Mouse (Mus musculus): ENCODE results near the gene Cand2. TPM values are rescaled to one million over a fixed set of nuclear protein-coding genes. Genes with fewer than 3 reads are reported as not detected.
A peak's percentile ranks its signal among the peaks of the same experiment; 100 is the strongest.

Gene Cand2
- polyA plus RNA-seq, 1 experiment from 2014 or later = 16.7 TPM

DNA sequence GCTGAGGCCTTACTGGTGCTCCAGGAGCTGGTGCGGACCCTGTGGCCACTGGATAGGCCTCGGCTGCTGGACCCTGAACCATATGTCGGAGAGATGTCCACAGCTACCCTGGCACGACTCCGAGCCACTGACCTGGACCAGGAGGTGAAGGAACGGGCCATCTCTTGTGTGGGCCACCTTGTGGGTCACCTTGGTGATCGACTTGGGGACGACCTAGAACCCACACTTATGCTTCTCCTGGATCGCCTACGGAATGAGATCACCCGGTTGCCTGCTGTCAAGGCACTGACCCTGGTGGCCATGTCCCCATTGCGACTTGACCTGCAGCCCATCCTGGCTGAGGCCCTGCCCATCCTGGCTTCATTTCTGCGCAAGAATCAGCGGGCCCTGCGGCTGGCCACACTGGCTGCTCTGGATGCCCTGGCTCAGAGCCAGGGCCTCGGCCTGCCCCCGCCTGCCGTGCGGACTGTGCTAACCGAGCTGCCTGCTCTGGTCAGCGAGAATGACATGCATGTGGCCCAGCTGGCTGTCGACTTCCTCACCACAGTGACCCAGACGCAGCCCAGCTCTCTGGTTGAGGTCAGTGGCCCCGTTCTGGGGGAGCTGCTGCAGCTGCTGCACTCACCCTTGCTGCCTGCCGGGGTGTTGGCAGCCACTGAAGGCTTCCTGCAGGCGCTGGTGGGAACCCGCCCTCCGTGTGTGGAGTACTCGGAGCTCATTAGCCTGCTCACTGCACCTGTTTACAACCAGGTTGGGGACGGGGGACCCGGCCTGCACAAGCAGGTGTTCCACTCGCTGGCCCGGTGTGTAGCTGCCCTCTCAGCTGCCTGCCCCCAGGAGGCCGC lies 17.7 kb downstream of the Cand2 start:
- Histone ChIP-seq H3K9ac (replicated peaks; ENCODE audit: low read depth, low read length) (no peak overlapping the region), H3K27me3 (replicated peaks; ENCODE audit: control insufficient read depth, insufficient read depth, low read length) (no peaks in the 10 kb centered on the region), H3K4me1 (replicated peaks; ENCODE audit: control insufficient read depth, insufficient read depth, low read length) (no peaks in the 10 kb centered on the region), H3K4me2 (ENCODE audit: low read length) (no peak overlapping the region), H3K4me3 (replicated peaks; ENCODE audit: low read length) (no peak overlapping the region), H3K9me3 (ENCODE audit: control insufficient read depth, low read length) (no peaks in the 10 kb centered on the region), H3K36me3 (ENCODE audit: control insufficient read depth, insufficient read depth) (peaks cover 39% of the 10 kb centered on the region), H3K27ac (ENCODE audit: low read length) (no peak overlapping the region)
- 87% methylated on average over 34 of the region's 34 CpGs for WGBS
- no peak for ATAC-seq

DNA sequence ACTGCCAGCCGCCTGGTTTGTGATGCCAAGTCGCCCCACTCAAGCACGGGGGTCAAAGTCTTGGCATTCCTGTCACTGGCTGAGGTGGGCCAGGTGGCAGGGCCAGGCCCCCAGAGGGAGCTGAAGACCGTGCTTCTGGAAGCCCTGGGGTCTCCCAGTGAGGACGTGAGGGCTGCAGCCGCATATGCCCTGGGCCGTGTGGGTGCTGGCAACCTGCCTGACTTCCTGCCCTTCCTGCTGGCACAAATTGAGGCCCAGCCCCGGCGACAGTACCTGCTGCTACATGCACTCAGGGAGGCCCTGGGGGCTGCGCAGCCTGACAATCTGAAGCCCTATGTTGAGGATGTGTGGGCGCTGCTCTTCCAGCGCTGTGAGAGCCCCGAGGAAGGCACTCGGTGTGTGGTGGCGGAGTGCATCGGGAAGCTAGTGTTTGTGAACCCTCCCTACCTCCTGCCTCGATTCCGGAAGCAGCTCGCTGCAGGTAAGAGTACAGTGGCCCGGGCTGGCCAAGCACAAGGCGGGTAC lies 18.4 kb downstream of the Cand2 start:
- Histone ChIP-seq H3K4me3 (replicated peaks; ENCODE audit: low read length) (no peak overlapping the region), H3K4me1 (replicated peaks; ENCODE audit: control insufficient read depth, insufficient read depth, low read length) (no peaks in the 10 kb centered on the region), H3K27ac (ENCODE audit: low read length) (no peak overlapping the region), H3K9me3 (ENCODE audit: control insufficient read depth, low read length) (no peaks in the 10 kb centered on the region), H3K4me2 (ENCODE audit: low read length) (no peak overlapping the region), H3K9ac (replicated peaks; ENCODE audit: low read depth, low read length) (no peak overlapping the region), H3K36me3 (ENCODE audit: control insufficient read depth, insufficient read depth) (peaks cover 41% of the 10 kb centered on the region), H3K27me3 (replicated peaks; ENCODE audit: control insufficient read depth, insufficient read depth, low read length) (no peaks in the 10 kb centered on the region)
- WGBS = 86% methylated on average over 21 of the region's 21 CpGs
- ATAC-seq = no peak

DNA sequence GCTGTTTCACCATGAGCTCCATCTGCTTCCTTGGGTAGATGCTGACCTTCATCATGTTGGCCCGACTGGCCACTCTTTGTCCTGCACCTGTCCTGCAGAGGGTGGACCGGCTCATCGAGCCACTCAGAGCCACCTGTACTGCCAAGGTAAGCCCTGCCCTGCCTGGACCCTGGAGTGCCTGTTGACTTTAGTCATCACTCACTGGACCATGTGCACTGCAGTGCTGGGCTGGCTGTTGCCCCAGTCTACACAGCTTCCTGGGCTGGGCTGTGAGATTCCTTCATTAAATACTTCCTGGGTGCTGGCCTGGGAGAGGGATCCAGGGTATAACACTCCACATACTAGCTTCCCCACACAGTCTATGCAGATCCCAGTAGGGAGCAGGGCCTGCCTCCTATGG lies 27.5 kb downstream of the Cand2 start:
- Histone ChIP-seq H3K27me3 (replicated peaks; ENCODE audit: control insufficient read depth, insufficient read depth, low read length) (no peaks in the 10 kb centered on the region), H3K36me3 (ENCODE audit: control insufficient read depth, insufficient read depth) (peaks cover 55% of the 10 kb centered on the region), H3K9me3 (ENCODE audit: control insufficient read depth, low read length) (no peaks in the 10 kb centered on the region), H3K4me2 (ENCODE audit: low read length) (no peak overlapping the region), H3K27ac (ENCODE audit: low read length) (no peak overlapping the region), H3K4me3 (replicated peaks; ENCODE audit: low read length) (no peak overlapping the region), H3K9ac (replicated peaks; ENCODE audit: low read depth, low read length) (no peak overlapping the region), H3K4me1 (replicated peaks; ENCODE audit: control insufficient read depth, insufficient read depth, low read length) (peaks cover 10% of the 10 kb centered on the region)
- ATAC-seq = no peak
- WGBS = 100% methylated on average over 3 of the region's 3 CpGs

DNA sequence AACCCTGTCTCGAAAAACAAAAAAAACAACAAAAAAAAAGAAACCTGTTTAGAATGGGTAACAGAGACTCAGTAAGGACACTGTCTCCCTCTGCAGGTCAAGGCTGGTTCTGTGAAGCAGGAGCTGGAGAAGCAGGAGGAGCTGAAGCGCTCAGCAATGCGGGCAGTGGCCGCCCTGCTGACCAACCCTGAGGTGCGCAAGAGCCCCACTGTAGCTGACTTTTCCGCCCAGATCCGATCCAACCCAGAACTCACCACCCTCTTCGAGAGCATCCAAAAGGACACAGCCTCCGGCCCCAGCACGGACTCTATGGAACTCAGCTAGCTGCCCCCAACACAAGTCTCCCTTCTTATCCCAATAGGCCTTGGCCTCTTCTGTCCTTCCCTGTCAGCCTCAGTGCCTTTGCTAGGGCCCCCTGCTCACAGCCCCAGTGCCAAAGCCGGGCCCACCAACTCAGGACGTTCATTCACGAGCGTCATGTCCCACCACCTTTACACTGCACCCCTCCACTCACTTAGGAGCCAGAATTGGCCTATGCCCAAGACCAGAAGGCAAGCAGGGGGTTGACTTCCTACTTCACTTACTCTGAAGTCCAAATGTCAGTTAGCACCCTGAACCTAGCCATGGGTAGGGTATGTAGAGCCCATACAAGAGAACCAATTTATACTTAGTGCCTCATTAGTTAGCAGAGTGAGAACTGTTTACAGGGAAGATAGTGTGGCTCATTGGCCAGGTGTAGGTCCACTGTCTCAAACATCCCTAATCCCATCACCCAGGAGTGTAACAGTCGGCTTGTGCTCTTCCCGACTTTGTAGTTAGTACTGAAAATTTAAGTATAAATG lies 29.4 kb downstream of the Cand2 start:
- H3K4me2 ChIP-seq (ENCODE audit: low read length) = no peak overlapping the region
- no peak overlapping the region for H3K4me3 ChIP-seq (replicated peaks; ENCODE audit: low read length)
- peaks cover 38% of the 10 kb centered on the region for H3K36me3 ChIP-seq (ENCODE audit: control insufficient read depth, insufficient read depth)
- peaks cover 20% of the 10 kb centered on the region for H3K4me1 ChIP-seq (replicated peaks; ENCODE audit: control insufficient read depth, insufficient read depth, low read length)
- H3K9me3 ChIP-seq (ENCODE audit: control insufficient read depth, low read length) = no peaks in the 10 kb centered on the region
- no peaks in the 10 kb centered on the region for H3K27me3 ChIP-seq (replicated peaks; ENCODE audit: control insufficient read depth, insufficient read depth, low read length)
- 43% methylated on average over 16 of the region's 16 CpGs for WGBS
- H3K27ac ChIP-seq (ENCODE audit: low read length) = no peak overlapping the region
- ATAC-seq = peak; percentile 19; the same call in 1 of the 2 replicates
- no peak overlapping the region for H3K9ac ChIP-seq (replicated peaks; ENCODE audit: low read depth, low read length)

DNA sequence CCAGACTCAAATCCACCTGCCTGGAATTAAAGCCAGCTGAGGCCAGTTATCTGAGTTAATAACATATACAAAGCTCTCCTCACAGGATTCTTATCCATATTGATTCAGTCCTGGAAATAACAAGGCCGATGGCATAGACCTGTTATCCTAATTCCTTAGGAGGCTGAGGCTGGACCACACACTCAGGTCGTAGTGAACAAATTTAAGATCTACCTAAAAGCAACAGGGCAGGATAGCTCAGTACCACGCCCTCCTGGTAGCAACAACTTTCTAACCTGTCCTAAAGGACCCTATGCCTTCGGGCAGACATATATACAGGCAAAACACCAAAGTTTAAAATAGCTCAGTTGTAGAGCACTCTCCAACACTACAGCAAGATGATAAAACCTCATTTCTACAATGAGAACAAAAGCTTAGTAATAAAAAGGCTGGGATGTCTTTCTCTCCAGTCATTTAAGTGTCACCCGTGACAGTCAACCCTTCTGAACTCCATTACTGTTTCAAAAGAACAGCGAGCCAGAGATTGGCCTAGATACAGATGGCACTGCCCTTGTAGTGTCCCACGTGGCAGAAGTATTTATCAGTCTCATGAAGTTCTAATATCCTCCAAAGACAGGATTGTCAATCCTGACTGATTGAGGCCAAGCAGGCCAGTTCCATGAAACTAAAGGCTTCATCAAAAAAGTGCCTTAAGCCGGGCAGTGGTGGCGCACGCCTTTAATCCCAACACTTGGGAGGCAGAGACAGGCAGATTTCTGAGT lies 30.3 kb downstream of the Cand2 start:
- ATAC-seq = no peak
- Histone ChIP-seq H3K27me3 (replicated peaks; ENCODE audit: control insufficient read depth, insufficient read depth, low read length) (no peaks in the 10 kb centered on the region), H3K4me3 (replicated peaks; ENCODE audit: low read length) (no peak overlapping the region), H3K9ac (replicated peaks; ENCODE audit: low read depth, low read length) (no peak overlapping the region), H3K4me1 (replicated peaks; ENCODE audit: control insufficient read depth, insufficient read depth, low read length) (peaks cover 22% of the 10 kb centered on the region), H3K27ac (ENCODE audit: low read length) (no peak overlapping the region), H3K36me3 (ENCODE audit: control insufficient read depth, insufficient read depth) (peaks cover 32% of the 10 kb centered on the region), H3K4me2 (ENCODE audit: low read length) (no peak overlapping the region), H3K9me3 (ENCODE audit: control insufficient read depth, low read length) (no peaks in the 10 kb centered on the region)
- WGBS = 62% methylated on average over 10 of the region's 10 CpGs

GRCm38 (mm10) chr6:115807464-115808195 lies 33.3 kb downstream of the Cand2 start:
- peaks cover 22% of the 10 kb centered on the region for H3K4me1 ChIP-seq (replicated peaks; ENCODE audit: control insufficient read depth, insufficient read depth, low read length)
- H3K27ac ChIP-seq (ENCODE audit: low read length) = peak overlapping the region; percentile 97
- peaks cover 15% of the 10 kb centered on the region for H3K36me3 ChIP-seq (ENCODE audit: control insufficient read depth, insufficient read depth)
- H3K27me3 ChIP-seq (replicated peaks; ENCODE audit: control insufficient read depth, insufficient read depth, low read length) = no peaks in the 10 kb centered on the region
- ATAC-seq = no peak
- H3K4me2 ChIP-seq (ENCODE audit: low read length) = peak overlapping the region; percentile 84
- peak overlapping the region; percentile 77 for H3K9ac ChIP-seq (replicated peaks; ENCODE audit: low read depth, low read length)
- peak overlapping the region; percentile 92 for H3K4me3 ChIP-seq (replicated peaks; ENCODE audit: low read length)
- WGBS = 4% methylated on average over 15 of the region's 15 CpGs
- no peaks in the 10 kb centered on the region for H3K9me3 ChIP-seq (ENCODE audit: control insufficient read depth, low read length)

- peak overlapping the region; percentile 97 for H3K27ac ChIP-seq (ENCODE audit: low read length)
- no peaks in the 10 kb centered on the region for H3K9me3 ChIP-seq (ENCODE audit: control insufficient read depth, low read length)
- H3K9ac ChIP-seq (replicated peaks; ENCODE audit: low read depth, low read length) = peak overlapping the region; percentile 77
- peak; percentile 24; the same call in 1 of the 2 replicates for ATAC-seq
- H3K27me3 ChIP-seq (replicated peaks; ENCODE audit: control insufficient read depth, insufficient read depth, low read length) = no peaks in the 10 kb centered on the region
- peak overlapping the region; percentile 84 for H3K4me2 ChIP-seq (ENCODE audit: low read length)
- H3K4me1 ChIP-seq (replicated peaks; ENCODE audit: control insufficient read depth, insufficient read depth, low read length) = peaks cover 22% of the 10 kb centered on the region
- H3K4me3 ChIP-seq (replicated peaks; ENCODE audit: low read length) = peak overlapping the region; percentile 92
- under 1% methylated on average over 22 of the region's 22 CpGs for WGBS
- H3K36me3 ChIP-seq (ENCODE audit: control insufficient read depth, insufficient read depth) = peaks cover 15% of the 10 kb centered on the region
Measured at GRCm38 (mm10) chr6:115808196-115808487, 33.8 kb downstream of the Cand2 start.

DNA sequence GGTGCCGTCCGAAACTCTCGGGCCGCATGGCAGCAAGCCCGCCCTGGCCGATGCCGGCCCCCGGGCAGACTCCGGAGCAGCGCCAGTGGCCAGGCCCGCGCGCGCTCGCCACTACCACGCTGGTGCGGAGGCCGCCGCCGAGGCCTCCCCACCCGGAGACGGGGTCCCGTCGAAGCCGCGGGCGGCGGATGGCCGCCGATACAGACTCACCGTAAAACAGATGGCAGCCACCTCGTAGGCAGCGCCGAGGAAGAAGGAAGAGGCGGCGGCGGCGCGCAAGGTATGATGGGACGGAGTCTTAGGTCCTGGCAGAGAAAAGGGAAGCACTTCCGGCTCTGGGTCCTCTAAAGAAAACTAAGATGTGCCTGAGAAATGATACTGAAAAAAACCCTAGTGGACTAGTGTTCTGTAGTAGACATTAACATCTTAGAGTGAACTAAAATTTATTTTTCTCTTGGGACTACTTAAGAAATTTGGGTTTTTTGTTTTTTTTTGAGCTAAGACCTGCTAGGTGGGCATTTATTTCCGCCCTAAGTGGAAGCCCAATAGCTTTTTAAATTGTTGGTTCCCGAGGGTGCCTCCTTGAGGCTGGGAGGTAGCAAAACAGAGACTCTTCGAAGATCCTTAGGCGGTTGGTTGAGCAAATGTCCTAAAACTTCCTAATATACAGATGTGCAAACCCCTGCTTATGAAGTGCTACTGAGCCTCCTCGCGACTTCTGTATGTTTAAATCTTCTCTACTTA lies 34.3 kb downstream of the Cand2 start, which contains the start of gene Rpl32:
Rpl32 (minus strand) TSS at position 260 of the 744 bp plus-strand sequence.
- no peaks in the 10 kb centered on the region for H3K27me3 ChIP-seq (replicated peaks; ENCODE audit: control insufficient read depth, insufficient read depth, low read length)
- H3K9ac ChIP-seq (replicated peaks; ENCODE audit: low read depth, low read length) = peak within 1 kb of the TSS; percentile 77
- H3K9me3 ChIP-seq (ENCODE audit: control insufficient read depth, low read length) = no peaks in the 10 kb centered on the region
- peaks cover 22% of the 10 kb centered on the region for H3K4me1 ChIP-seq (replicated peaks; ENCODE audit: control insufficient read depth, insufficient read depth, low read length)
- H3K27ac ChIP-seq (ENCODE audit: low read length) = peak within 1 kb of the TSS; percentile 97
- peak within 1 kb of the TSS; percentile 92 for H3K4me3 ChIP-seq (replicated peaks; ENCODE audit: low read length)
- ATAC-seq = peak; percentile 93
- H3K36me3 ChIP-seq (ENCODE audit: control insufficient read depth, insufficient read depth) = peaks cover 15% of the 10 kb centered on the region
- WGBS = under 1% methylated on average over 47 of the region's 47 CpGs
- H3K4me2 ChIP-seq (ENCODE audit: low read length) = peak within 1 kb of the TSS; percentile 84

All from forebrain, embryonic 16.5 days (tissue).